Mouse (Mus musculus) stomach, embryonic 14.5 days (tissue): Measurements from ENCODE around the gene Crkl. TPM values are rescaled to one million over a fixed set of nuclear protein-coding genes. Genes with fewer than 3 reads are reported as not detected.

Source experiments
- ATAC-seq: fragments of 200-750 bp; cut with Nextera tagmentation; 2 replicates; pipeline ENCODE4 v1.8.0; 2017; ENCODE audit warnings: low read depth, moderate TSS enrichment; ENCODE audit not compliant: insufficient number of reproducible peaks, insufficient read depth, low FRiP score
- H3K27ac ChIP-seq: fragments of 300-500 bp; sonication (generic); 2 replicates; pipeline ENCODE4 v1.5.1; 2014; ENCODE audit warnings: mild to moderate bottlenecking, low read length, moderate library complexity, mixed read lengths
- H3K27me3 ChIP-seq: fragments of 300-500 bp; sonication (generic); 2 replicates; pipeline ENCODE4 v1.6.1; 2014; ENCODE audit warnings: low read length, control low read depth, mixed read lengths; ENCODE audit not compliant: control insufficient read depth, insufficient read depth
- H3K36me3 ChIP-seq: fragments of 300-500 bp; sonication (generic); 2 replicates; pipeline ENCODE4 v1.6.1; 2014; ENCODE audit warnings: mild to moderate bottlenecking, control low read depth, low read length, moderate library complexity, mixed read lengths; ENCODE audit not compliant: control insufficient read depth, insufficient read depth
- H3K4me1 ChIP-seq: fragments of 300-500 bp; sonication (generic); 2 replicates; pipeline ENCODE4 v1.6.1; 2014; ENCODE audit warnings: low read length, control low read depth, mixed read lengths; ENCODE audit not compliant: control insufficient read depth, insufficient read depth
- H3K4me2 ChIP-seq: fragments of 300-500 bp; sonication (generic); replicated peaks from 2 replicates; pipeline ENCODE4 v1.6.1; 2014; ENCODE audit warnings: low read depth, low read length, control low read depth
- H3K4me3 ChIP-seq: fragments of 300-500 bp; sonication (generic); 2 replicates; pipeline ENCODE4 v1.5.1; 2014; ENCODE audit warnings: low read depth, low read length, control low read depth
- H3K9ac ChIP-seq: fragments of 300-500 bp; sonication (generic); replicated peaks from 2 replicates; pipeline ENCODE4 v1.6.1; 2014; ENCODE audit warnings: low read depth, mild to moderate bottlenecking, control low read depth, low read length, moderate library complexity, mixed read lengths
- H3K9me3 ChIP-seq: fragments of 300-500 bp; sonication (generic); 2 replicates; pipeline ENCODE4 v1.6.1; 2016; ENCODE audit warnings: low read depth, low read length, control low read depth; ENCODE audit not compliant: control insufficient read depth
- WGBS: fragments of 180-500 bp; shearing (Covaris S2); extraction: QIAGEN DNeasy Blood & Tissue Kit; methylation state at CpG from one replicate; pipeline ENCODE4 v1.1.7; 2014; 5-methylcytosine and 5-hydroxymethylcytosine counted together
- polyA plus RNA-seq: library from polyadenylated mRNA; unstranded; fragments of >200 nt; fragmentation: Nextera tagmentation; extraction: Ambion mirVana; gene quantifications from 2 replicates; pipeline ENCODE4 v1.2.1, GENCODE M21; 2014

The Crkl gene
- polyA plus RNA-seq, 1 experiment from 2014 or later, result 62.3 TPM

- Histone ChIP-seq H3K4me2 (peak within 1 kb of the TSS; percentile 72), H3K4me3 (peak within 1 kb of the TSS; percentile 78)
- WGBS, result under 1% methylated on average over 50 of the region's 50 CpGs
Measured at GRCm38 (mm10) chr16:17508546-17509239, 56.9 kb downstream of the Crkl start, which contains the start of gene Lztr1. Gene Lztr1, plus strand, starts transcription at chr16:17508688.

GRCm38 (mm10) chr16:17509240-17509597 lies 57.4 kb downstream of the Crkl start:
- WGBS, result 8% methylated on average over 9 of the region's 9 CpGs
- H3K9me3 ChIP-seq, result no peaks in the 10 kb centered on the region
- peak overlapping the region; percentile 56 for H3K9ac ChIP-seq
- H3K27ac ChIP-seq, result no peak overlapping the region
- H3K4me2 ChIP-seq, result peak overlapping the region; percentile 72
- H3K4me1 ChIP-seq, result peaks cover 12% of the 10 kb centered on the region; the same call in 1 of the 2 replicates
- H3K27me3 ChIP-seq, result no peaks in the 10 kb centered on the region
- H3K4me3 ChIP-seq, result peak overlapping the region; percentile 78
- peaks cover 28% of the 10 kb centered on the region for H3K36me3 ChIP-seq
- ATAC-seq, result no peak

More at GRCm38 (mm10) chr16:17508546-17509239, 56.9 kb downstream of the Crkl start, which contains the start of gene Lztr1:
- H3K9ac ChIP-seq, result peak within 1 kb of the TSS; percentile 56
- peak within 1 kb of the TSS; percentile 94 for H3K27ac ChIP-seq
- H3K36me3 ChIP-seq, result peaks cover 24% of the 10 kb centered on the region
- H3K27me3 ChIP-seq, result no peaks in the 10 kb centered on the region
- no peaks in the 10 kb centered on the region for H3K9me3 ChIP-seq
- peaks cover 12% of the 10 kb centered on the region; the same call in 1 of the 2 replicates for H3K4me1 ChIP-seq
- peak; percentile 96 for ATAC-seq

GRCm38 (mm10) chr16:17510143-17510542 lies 58.4 kb downstream of the Crkl start:
- Histone ChIP-seq H3K27me3 (no peaks in the 10 kb centered on the region), H3K36me3 (peaks cover 28% of the 10 kb centered on the region), H3K4me1 (peaks cover 12% of the 10 kb centered on the region; the same call in 1 of the 2 replicates), H3K27ac (no peak overlapping the region), H3K4me3 (peak overlapping the region; percentile 78; the same call in 1 of the 2 replicates), H3K9me3 (no peaks in the 10 kb centered on the region), H3K4me2 (peak overlapping the region; percentile 72), H3K9ac (0 out of 2 replicates have a peak overlapping the region, but pooled peaks have one; percentile 56)
- 96% methylated on average over 2 of the region's 2 CpGs for WGBS
- no peak for ATAC-seq

DNA sequence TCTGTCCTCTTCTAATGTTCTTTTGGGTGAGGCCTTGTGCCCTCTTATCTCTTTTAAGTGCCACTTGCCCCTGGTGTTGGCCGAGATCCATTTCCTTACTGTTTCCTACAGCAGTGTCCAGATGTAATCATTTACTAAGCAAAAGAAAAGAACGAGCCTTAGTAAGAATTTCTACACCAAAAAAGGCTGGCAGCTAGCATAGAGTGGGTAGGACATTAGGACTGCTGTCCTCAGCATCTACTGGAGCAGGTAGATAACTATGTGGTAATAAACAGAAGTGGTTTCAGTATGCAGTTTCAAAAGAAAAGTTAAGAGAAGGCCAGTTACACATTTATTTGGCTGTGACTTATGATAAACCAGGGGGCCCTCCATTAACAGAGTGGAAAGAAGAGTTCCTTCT lies 58.9 kb downstream of the Crkl start:
- Histone ChIP-seq H3K36me3 (peaks cover 32% of the 10 kb centered on the region), H3K4me2 (no peak overlapping the region), H3K9ac (no peak overlapping the region), H3K4me3 (no peak overlapping the region), H3K27ac (no peak overlapping the region), H3K9me3 (no peaks in the 10 kb centered on the region), H3K27me3 (no peaks in the 10 kb centered on the region), H3K4me1 (peaks cover 12% of the 10 kb centered on the region; the same call in 1 of the 2 replicates)
- 78% methylated on average over 2 of the region's 2 CpGs for WGBS
- ATAC-seq, result no peak

DNA sequence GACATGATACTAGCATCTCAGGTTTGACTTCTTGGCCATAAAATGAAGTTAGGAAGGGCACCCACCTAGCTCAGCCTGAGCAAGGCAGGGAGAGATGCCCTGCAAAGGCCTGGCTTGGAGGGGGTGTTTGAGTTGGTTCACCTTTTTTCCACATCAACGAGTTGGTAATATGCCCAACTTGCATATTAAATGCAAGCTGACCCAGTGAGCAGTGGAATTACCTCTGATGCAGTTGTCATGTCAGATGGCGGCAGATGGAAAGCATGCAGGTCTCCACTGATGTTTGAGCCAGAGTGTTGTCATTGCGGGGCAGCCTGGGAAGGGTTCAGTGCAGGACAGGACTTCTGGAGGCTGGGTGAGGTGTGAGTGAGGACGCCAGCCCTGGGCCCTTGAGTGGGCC lies 59.6 kb downstream of the Crkl start:
- Histone ChIP-seq H3K36me3 (peaks cover 38% of the 10 kb centered on the region), H3K27me3 (no peaks in the 10 kb centered on the region), H3K4me2 (no peak overlapping the region), H3K4me1 (peaks cover 12% of the 10 kb centered on the region; the same call in 1 of the 2 replicates), H3K4me3 (no peak overlapping the region), H3K9me3 (no peaks in the 10 kb centered on the region), H3K9ac (no peak overlapping the region), H3K27ac (no peak overlapping the region)
- 95% methylated on average over 4 of the region's 4 CpGs for WGBS
- no peak for ATAC-seq

DNA sequence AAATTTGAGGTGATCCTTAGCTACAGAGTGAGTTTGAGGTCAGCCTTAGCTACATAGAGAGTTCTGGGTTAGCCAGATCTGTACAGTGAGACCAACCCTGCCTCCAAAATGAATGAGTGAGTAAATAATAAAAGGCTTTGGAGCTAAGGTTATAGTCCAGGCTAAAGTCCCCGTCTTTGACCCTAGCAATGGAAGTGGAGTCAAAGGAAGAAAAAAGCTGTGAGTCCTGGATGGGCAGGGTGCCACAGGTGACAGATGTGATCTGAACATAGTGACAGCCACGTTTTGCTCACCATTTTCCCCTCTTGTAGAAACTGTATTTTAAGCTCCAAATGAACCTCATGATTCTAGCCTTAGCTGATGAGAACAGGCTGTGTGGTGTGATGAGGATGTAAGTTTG lies 67.1 kb downstream of the Crkl start:
- no peaks in the 10 kb centered on the region for H3K27me3 ChIP-seq
- no peak overlapping the region for H3K4me2 ChIP-seq
- no peak overlapping the region for H3K27ac ChIP-seq
- H3K36me3 ChIP-seq, result peaks cover 80% of the 10 kb centered on the region
- no peak overlapping the region for H3K4me3 ChIP-seq
- no peaks in the 10 kb centered on the region for H3K9me3 ChIP-seq
- ATAC-seq, result no peak
- H3K9ac ChIP-seq, result no peak overlapping the region
- no peaks in the 10 kb centered on the region for H3K4me1 ChIP-seq
- WGBS, result 80% methylated on average over 2 of the region's 2 CpGs

GRCm38 (mm10) chr16:17524156-17524555 lies 72.4 kb downstream of the Crkl start:
- Histone ChIP-seq H3K4me1 (no peaks in the 10 kb centered on the region), H3K27me3 (no peaks in the 10 kb centered on the region), H3K4me3 (no peak overlapping the region), H3K9ac (no peak overlapping the region), H3K4me2 (no peak overlapping the region), H3K36me3 (peaks cover 91% of the 10 kb centered on the region), H3K27ac (no peak overlapping the region), H3K9me3 (no peaks in the 10 kb centered on the region)
- ATAC-seq, result no peak
- 90% methylated on average over 11 of the region's 11 CpGs for WGBS

- H3K27ac ChIP-seq, result no peak overlapping the region
- H3K4me1 ChIP-seq, result peaks cover 6% of the 10 kb centered on the region
- no peaks in the 10 kb centered on the region for H3K27me3 ChIP-seq
- no peak overlapping the region for H3K9ac ChIP-seq
- H3K4me3 ChIP-seq, result no peak overlapping the region
- no peak for ATAC-seq
- H3K9me3 ChIP-seq, result no peaks in the 10 kb centered on the region
- no peak overlapping the region for H3K4me2 ChIP-seq
- peaks cover 77% of the 10 kb centered on the region for H3K36me3 ChIP-seq
- 79% methylated on average over 3 of the region's 3 CpGs for WGBS
Measured at GRCm38 (mm10) chr16:17525524-17525923, 73.7 kb downstream of the Crkl start.
